20 mouse cellular contexts compared by ENCODE assay signal in the genomic region with DNA sequence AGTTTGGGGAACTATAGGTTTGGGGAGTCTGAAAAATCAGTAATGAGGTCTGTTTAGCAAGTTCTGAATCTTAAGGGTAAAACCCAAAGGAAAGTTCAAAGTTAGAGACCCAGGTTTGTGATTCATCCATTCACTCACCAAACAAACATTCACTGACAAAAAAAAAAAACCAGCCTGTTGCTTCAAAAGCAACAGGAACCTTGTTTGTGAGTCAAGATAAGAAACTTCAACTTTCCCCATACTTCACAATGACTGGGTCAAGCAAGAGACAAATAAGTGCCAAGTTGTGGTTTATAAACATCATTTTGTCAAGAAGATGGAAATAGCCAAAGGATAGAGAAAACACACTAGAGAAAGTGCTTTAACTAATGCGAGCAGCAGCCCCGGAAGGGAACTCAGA.
DNase-seq lines count a peak whose midpoint lies in the region; TF ChIP-seq lines count a peak whose summit lies in the region.
"Had no signal": no experiment of that assay in that cellular context is flagged by ENCODE, and none has a peak within 500 bp of the region (broad histone marks: within the 10 kb centered on the region; RNA-seq: fewer than 3 reads in every experiment).

No protein-coding gene starts in this region.

- peaks cover 5% of the 10 kb centered on the region for H3K4me1 ChIP-seq in embryonic fibroblast, embryonic 13.5 days (ENCODE audit: control insufficient read depth, insufficient read depth, low read length)
- H3K4me1 ChIP-seq: embryonic facial prominence, embryonic 10.5 days; embryonic facial prominence, embryonic 12.5 days; forebrain, embryonic 10.5 days; forebrain, embryonic 12.5 days had no signal

- no peak for TF ChIP-seq CTCF in embryonic fibroblast, embryonic 13.5 days (IDR thresholded peaks at IDR 0.05; ENCODE audit: borderline replicate concordance, insufficient read depth, low read length)

- TF ChIP-seq POLR2A in embryonic fibroblast, embryonic 13.5 days (IDR thresholded peaks at IDR 0.05; ENCODE audit: low read depth, low read length), result no peak

- peak; percentile 60 for DNase-seq in 3134 (ENCODE audit: extremely low read depth, insufficient read length, low spot score)
- DNase-seq in Muller cell, postnatal 12 days (ENCODE audit: inconsistent ontology term), result peak; percentile 36
- DNase-seq in embryo, embryonic 10 days (ENCODE audit: low spot score), result no peak
- DNase-seq in c-Kit-positive CD71-positive TER-119-positive erythroid progenitor cells, embryonic 14.5 days (ENCODE audit: low spot score), result no peak
- DNase-seq: adrenal gland, adult 8-10 months; adrenal gland, postnatal 14 days; adrenal gland, postnatal 36 days; B cell, adult 2 months; cerebellum, adult 11 months; cerebellum, adult 18-20 months; cerebellum, adult 8-10 months; cerebellum, adult 9-11 months; cerebellum, postnatal 14 days; cerebellum, postnatal 36 days had no signal

- no peak overlapping the region for H3K4me3 ChIP-seq in embryonic fibroblast, embryonic 13.5 days (ENCODE audit: insufficient read depth, low read length)
- H3K4me3 ChIP-seq: embryonic facial prominence, embryonic 10.5 days; embryonic facial prominence, embryonic 12.5 days; erythroblast, embryonic 14.5 days; forebrain, embryonic 10.5 days; forebrain, embryonic 12.5 days had no signal

- H3K27ac ChIP-seq in embryonic fibroblast, embryonic 13.5 days (ENCODE audit: insufficient read depth, low read length), result peak overlapping the region; percentile 69; the same call in 1 of the 2 replicates
- H3K27ac ChIP-seq: embryonic facial prominence, embryonic 10.5 days; embryonic facial prominence, embryonic 12.5 days; forebrain, embryonic 10.5 days; forebrain, embryonic 12.5 days had no signal

Comparison
In these comparisons a context has a peak if more than half of its experiments do, and no peak if none do; other contexts are left out.
1. DNase-seq: peak in 3134 (single experiment) and Muller cell, postnatal 12 days (single experiment); none in embryo, embryonic 10 days (single experiment) and c-Kit-positive CD71-positive TER-119-positive erythroid progenitor cells, embryonic 14.5 days (single experiment).